Mouse (Mus musculus) stomach, postnatal 0 days (tissue): ENCODE measurements at regions not wholly inside any gene's neighbourhood (a gene's known extent, or its start where the extent isn't known, plus 50 kb on each side); places are given as distances from the start of the nearest gene placed in this dataset.

Source experiments
- ATAC-seq: fragments of 200-750 bp; cut with Nextera tagmentation; 2 replicates; pipeline ENCODE4 v1.8.0; 2017; ENCODE audit not compliant: low FRiP score, low TSS enrichment
- DNase-seq: peaks from one replicate; pipeline ENCODE4 v3.0.0-alpha.2; 2016; ENCODE audit warnings: low spot score
- H3K27ac ChIP-seq: fragments of 300-500 bp; sonication (generic); replicated peaks from 2 replicates; pipeline ENCODE4 v1.5.1; 2014; ENCODE audit warnings: mild to moderate bottlenecking, control low read depth
- H3K27me3 ChIP-seq: fragments of 300-500 bp; sonication (generic); 2 replicates; pipeline ENCODE4 v1.6.1; 2014; ENCODE audit warnings: low read length; ENCODE audit not compliant: control insufficient read depth, insufficient read depth
- H3K36me3 ChIP-seq: fragments of 300-500 bp; sonication (generic); 2 replicates; pipeline ENCODE4 v1.6.1; 2014; ENCODE audit warnings: low read length, mixed read lengths; ENCODE audit not compliant: control insufficient read depth, insufficient read depth
- H3K4me1 ChIP-seq: fragments of 300-500 bp; sonication (generic); replicated peaks from 2 replicates; pipeline ENCODE4 v1.6.1; 2014; ENCODE audit warnings: antibody characterized with exemption; ENCODE audit not compliant: control insufficient read depth, insufficient read depth
- H3K4me2 ChIP-seq: fragments of 300-500 bp; sonication (generic); replicated peaks from 2 replicates; pipeline ENCODE4 v1.6.1; 2014; ENCODE audit warnings: low read depth, mild to moderate bottlenecking, control low read depth, moderate library complexity
- H3K4me3 ChIP-seq: fragments of 300-500 bp; sonication (generic); 2 replicates; pipeline ENCODE4 v1.5.1; 2014; ENCODE audit warnings: low read depth, low read length, control low read depth
- H3K9ac ChIP-seq: fragments of 300-500 bp; sonication (generic); 2 replicates; pipeline ENCODE4 v1.6.1; 2014; ENCODE audit warnings: mild to moderate bottlenecking, low read length, control low read depth, mixed read lengths
- H3K9me3 ChIP-seq: fragments of 300-500 bp; sonication (generic); 2 replicates; pipeline ENCODE4 v1.6.1; 2016; ENCODE audit warnings: low read length; ENCODE audit not compliant: control insufficient read depth
- CTCF ChIP-seq: IDR thresholded peaks from 2 replicates; pipeline ENCODE4 v1.5.1; 2016; ENCODE audit warnings: antibody characterized with exemption, low read depth, mild to moderate bottlenecking, moderate library complexity
- EP300 ChIP-seq: optimal IDR thresholded peaks from 2 replicates; pipeline ENCODE3; 2016; ENCODE audit warnings: antibody characterized with exemption
- WGBS: fragments of 180-500 bp; shearing (Covaris S2); extraction: QIAGEN DNeasy Blood & Tissue Kit; methylation state at CpG from one replicate; pipeline ENCODE4 v1.1.7; 2014; 5-methylcytosine and 5-hydroxymethylcytosine counted together

DNA sequence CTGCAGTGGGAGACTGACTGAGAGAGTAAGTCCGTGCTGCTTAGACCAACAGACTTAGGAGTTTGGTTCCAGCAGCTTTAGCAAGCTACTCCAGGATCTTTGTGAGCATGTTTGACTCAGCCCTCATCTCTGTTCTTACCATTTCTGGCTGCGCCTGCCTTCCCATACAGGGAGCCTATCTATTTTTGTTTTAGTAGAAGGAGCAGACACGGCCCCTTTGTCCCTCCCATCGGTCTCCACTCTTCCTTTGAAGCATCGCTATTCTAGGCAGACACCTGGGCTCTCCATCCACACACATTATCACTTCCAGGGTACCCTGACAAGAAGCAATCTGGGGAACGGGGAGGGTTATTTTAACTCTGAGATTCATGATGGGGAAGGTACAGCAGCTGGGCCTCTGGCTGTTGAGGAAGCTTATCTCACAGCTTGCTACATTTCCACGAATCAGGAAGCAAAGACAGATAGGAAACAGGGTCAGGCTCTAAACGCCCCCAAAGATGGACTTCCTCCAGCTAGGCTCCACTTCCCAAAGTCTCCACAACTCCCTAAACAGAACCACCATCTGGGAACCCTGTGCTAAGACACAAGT is 203.0 kb upstream of the Nsun2 start:
- no peak overlapping the region for H3K4me2 ChIP-seq
- H3K9me3 ChIP-seq, result no peaks in the 10 kb centered on the region
- TF ChIP-seq EP300 (no peak), CTCF (no peak)
- H3K27me3 ChIP-seq, result no peaks in the 10 kb centered on the region
- H3K36me3 ChIP-seq, result no peaks in the 10 kb centered on the region
- no peak overlapping the region for H3K4me3 ChIP-seq
- no peaks in the 10 kb centered on the region for H3K4me1 ChIP-seq
- DNase-seq (no peak), ATAC-seq (no peak)
- no peak overlapping the region for H3K9ac ChIP-seq
- 70% methylated on average over 8 of the region's 8 CpGs for WGBS
- H3K27ac ChIP-seq, result no peak overlapping the region

DNA sequence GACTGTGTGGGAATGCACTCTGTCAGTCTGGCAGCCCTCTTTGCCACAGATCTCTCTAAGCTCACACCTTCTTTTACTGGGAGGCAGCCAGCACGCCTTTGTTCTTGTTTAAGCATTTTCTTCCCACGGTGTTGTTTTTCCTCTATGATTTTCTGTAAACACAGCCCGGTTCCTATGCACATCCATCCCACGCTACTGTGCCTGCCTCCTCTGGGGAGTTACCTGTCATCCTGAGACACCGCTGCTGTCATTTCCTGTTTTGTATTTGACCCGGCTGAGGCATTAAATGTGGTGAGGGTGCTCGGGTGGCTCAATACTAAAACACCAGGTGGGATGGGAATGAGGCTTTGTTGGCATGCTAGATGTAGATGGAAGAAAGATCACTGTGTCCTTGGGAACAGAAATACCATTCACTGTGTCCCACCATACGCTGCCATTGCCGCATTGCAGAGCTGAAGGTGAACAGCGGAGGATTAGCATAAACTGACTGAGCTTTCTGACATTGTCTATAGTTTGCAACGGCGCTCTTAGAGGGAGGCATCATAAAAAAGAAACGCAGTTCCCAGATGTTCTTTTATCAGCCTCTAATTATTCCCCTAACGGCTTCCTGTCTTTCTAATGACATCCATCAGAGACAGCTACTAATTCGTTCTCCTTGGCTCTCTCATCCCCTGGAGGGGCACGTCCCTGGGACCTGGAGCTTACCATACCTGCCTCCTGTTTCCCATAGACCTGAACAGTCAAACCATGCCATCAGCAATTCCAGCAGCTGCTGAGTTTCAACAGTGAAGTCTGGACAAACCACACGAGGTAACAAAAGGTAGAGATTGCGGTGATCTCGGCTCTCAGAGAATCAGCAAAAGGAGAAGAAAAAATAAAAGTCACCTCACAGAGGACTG is 201.8 kb upstream of the Nsun2 start:
- Histone ChIP-seq H3K27me3 (no peaks in the 10 kb centered on the region), H3K9me3 (no peaks in the 10 kb centered on the region), H3K4me2 (no peak overlapping the region), H3K36me3 (no peaks in the 10 kb centered on the region), H3K4me1 (no peaks in the 10 kb centered on the region), H3K4me3 (no peak overlapping the region), H3K9ac (no peak overlapping the region), H3K27ac (no peak overlapping the region)
- ATAC-seq, result no peak
- no peak for DNase-seq
- TF ChIP-seq EP300 (no peak), CTCF (no peak)
- 59% methylated on average over 19 of the region's 19 CpGs for WGBS

DNA sequence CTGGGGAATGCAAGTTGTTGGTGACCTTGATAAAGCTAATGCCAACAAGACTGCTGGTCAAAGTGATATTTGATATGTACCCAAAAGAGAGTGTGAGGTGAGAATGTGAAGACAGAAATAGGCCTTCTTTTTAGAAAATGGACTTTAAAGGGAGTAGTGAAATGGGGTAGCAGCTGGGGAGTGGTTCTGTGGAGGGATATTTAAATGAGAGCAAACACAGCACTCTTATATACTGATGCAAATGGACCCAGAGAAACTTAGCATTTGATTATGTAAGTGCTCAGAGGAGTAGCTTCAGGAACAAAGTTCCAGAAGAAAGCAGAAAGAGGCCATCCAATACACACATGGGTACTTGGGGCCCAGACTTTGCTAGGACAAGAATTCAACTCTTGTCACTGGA is 189.7 kb upstream of the Nsun2 start:
- Histone ChIP-seq H3K27me3 (no peaks in the 10 kb centered on the region), H3K27ac (no peak overlapping the region), H3K4me1 (no peaks in the 10 kb centered on the region), H3K36me3 (no peaks in the 10 kb centered on the region), H3K4me2 (no peak overlapping the region), H3K9me3 (no peaks in the 10 kb centered on the region), H3K4me3 (no peak overlapping the region), H3K9ac (no peak overlapping the region)
- DNase-seq (no peak), ATAC-seq (no peak)
- TF ChIP-seq CTCF, result no peak
- no peak for TF ChIP-seq EP300

DNA sequence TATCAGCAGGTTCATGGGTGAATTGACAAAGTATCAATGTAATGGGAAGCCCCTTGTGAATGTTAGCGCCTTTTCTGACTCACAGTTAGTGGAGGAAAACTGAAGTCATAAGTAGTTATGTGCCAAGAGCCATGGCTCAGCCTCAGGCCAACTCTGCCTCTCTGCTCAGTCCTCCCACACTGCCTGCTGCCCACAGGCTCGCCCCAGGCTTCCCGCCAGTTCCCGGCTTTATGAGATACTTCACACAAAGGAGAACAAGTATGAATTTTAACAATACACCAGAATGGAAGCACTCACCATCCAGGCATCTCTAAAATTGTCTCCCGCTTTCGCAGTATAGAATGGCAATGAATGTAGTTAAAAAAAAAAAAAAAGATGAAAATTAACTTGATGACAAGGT is 176.1 kb upstream of the Nsun2 start:
- Histone ChIP-seq H3K36me3 (no peaks in the 10 kb centered on the region), H3K4me1 (no peaks in the 10 kb centered on the region), H3K27ac (no peak overlapping the region), H3K4me2 (no peak overlapping the region), H3K9ac (no peak overlapping the region), H3K9me3 (no peaks in the 10 kb centered on the region), H3K27me3 (no peaks in the 10 kb centered on the region), H3K4me3 (no peak overlapping the region)
- no peak for DNase-seq
- no peak for ATAC-seq
- TF ChIP-seq CTCF, result no peak
- no peak for TF ChIP-seq EP300
- WGBS, result 86% methylated on average over 6 of the region's 6 CpGs

DNA sequence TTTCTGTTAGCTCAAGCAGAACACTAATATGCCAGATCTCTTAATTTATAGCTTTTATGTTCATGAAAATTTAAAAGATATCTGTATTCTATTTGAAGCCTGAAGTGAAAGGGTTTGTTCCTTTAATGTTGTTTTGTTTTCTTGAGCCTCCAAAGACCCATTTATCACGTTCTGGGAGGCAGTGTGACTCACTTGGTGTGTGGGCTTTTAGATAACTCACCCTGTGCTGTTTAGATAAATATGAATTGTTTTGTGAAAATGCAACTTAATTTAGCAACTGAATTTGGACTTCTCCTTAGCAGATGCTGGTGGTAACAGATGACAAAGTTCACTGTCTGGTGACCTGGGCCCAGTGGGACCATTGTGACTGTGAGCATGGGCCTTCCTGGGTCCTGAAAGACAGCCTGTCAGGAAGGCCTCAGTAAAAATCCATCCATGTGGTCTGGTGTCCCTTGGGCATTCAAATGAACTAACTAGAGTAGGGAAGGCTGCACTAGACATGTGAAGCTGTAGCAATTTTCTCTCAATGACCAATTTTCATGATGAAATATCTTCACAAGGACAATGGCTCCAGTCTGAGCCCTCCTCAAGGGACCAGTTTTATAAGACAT is 167.6 kb upstream of the Nsun2 start:
- H3K4me2 ChIP-seq, result no peak overlapping the region
- no peaks in the 10 kb centered on the region for H3K36me3 ChIP-seq
- H3K27me3 ChIP-seq, result no peaks in the 10 kb centered on the region
- DNase-seq (no peak), ATAC-seq (no peak)
- H3K9me3 ChIP-seq, result no peaks in the 10 kb centered on the region
- TF ChIP-seq EP300, result no peak
- TF ChIP-seq CTCF, result no peak
- no peak overlapping the region for H3K27ac ChIP-seq
- no peak overlapping the region for H3K4me3 ChIP-seq
- no peak overlapping the region for H3K9ac ChIP-seq
- WGBS, result 40% methylated on average over 1 of the region's 1 CpGs
- no peaks in the 10 kb centered on the region for H3K4me1 ChIP-seq
